Mouse (Mus musculus) CD4-positive, CD25-positive, alpha-beta regulatory T cell, adult 4 months (primary cell): ENCODE results near the gene Lgals4. TPM values are rescaled to one million over a fixed set of nuclear protein-coding genes. Genes with fewer than 3 reads are reported as not detected.
A peak's percentile ranks its signal among the peaks of the same experiment; 100 is the strongest.

Experiments used
- ATAC-seq: one replicate; pipeline ENCODE4 v1.8.0; 2017
- polyA plus RNA-seq, 2 experiments: library from polyadenylated mRNA; unstranded; fragments of 100-300 nt; shearing (Covaris generic); gene quantifications; one replicate each; pipeline ENCODE4 v1.2.1; 2017

The Lgals4 gene
- polyA plus RNA-seq, 2 experiments from 2014 or later = 28.0 to 57.1 TPM

DNA sequence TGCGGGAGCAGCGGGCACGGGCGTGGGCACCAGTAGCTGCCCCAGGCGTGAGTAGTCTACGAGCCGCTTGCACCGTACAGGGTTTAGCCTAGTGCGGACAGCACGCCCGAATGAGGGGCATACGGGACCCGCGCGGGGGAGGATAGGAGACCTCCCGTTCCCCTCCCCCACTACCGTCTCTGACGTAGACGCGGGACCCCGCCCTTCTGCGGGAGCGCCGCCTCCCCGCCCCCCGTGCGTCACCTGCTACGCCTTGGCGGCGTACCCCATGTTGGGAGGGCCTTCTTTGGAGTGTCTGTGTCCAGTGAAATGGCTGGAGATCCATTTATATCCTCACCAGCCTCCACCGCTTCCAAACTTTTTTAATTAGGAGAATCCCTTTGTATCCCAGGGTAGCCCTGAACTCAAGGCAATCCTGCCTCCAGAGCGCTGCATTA lies 24.7 kb upstream of the Lgals4 start:
- ATAC-seq = peak; percentile 53

DNA sequence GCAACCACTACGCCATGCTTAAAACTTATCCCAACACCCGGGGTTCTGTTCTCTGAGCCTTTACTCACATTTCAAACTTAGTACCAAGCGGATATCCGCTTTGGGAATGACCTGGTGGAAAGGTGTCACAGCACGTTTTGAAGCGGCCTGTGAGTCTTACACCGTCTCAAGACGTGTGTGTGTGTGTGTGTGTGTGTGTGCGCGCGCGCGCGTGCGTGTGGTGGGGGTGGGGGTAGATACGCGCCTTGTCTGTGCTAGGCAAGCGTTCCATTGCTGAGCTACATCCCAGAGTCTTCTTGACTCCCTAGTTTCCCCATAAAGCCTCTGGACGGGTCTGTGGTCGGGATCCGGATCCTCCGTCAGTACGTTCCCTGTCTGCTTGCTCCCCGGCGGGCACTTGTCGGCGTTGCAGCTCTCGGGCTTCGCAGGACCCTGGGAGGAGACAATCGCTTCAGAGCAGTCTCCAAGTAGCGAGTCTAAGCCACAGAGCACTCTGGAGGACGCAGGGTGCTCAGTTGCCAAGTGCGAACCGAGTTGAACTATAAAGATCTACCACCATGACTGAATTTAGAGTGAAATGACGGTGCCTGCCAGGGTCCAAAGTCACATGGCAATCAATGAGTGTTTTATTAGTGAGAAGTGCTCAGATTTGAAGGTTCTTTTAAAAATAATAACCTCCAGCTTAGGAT lies 24.1 kb upstream of the Lgals4 start:
- ATAC-seq = peak; percentile 29

DNA sequence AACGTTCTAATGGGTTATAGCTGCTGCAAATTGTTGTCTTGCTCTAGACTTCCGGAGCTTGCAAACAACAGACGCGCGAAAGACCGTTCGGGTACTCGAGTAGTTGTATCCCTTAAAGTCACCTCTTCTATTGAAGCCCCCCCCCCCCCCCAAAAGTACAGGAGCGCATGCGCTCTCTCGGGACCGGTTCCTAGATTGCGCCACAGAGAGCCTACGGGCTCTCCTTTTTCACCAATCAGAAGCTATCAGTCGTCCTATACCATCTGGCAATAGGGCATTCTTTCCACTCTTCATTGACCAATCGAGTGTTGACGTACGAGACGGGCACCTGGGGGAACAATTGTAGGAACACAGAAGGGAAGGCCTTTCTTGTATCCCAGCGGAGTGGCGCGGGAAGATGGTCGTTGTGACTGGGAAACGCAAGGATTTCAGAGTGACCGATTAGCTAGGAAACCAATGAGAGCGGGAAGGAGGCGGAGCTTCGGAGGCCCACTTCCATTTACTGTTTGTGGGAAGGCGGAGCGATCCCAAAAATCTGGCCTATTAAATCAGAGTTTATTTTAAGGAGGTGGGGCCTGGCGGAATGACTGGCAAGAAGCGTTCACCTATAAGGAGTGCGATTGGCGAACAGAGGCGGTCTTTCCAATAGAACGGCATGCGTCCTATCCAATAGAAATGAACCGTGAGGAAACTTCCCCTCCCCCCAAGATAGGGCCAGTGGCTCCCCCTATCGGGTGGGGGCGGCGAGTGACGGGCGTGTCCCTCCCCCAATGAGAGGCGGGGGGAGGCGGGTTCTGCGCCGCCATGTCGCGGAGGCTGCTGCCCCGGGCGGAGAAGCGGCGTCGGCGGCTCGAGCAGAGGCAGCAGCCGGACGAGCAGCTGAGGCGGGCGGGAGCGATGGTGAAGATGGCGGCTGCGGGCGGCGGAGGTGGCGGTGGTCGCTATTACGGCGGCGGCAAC lies 23.3 kb upstream of the Lgals4 start:
- peak; percentile 75 for ATAC-seq

DNA sequence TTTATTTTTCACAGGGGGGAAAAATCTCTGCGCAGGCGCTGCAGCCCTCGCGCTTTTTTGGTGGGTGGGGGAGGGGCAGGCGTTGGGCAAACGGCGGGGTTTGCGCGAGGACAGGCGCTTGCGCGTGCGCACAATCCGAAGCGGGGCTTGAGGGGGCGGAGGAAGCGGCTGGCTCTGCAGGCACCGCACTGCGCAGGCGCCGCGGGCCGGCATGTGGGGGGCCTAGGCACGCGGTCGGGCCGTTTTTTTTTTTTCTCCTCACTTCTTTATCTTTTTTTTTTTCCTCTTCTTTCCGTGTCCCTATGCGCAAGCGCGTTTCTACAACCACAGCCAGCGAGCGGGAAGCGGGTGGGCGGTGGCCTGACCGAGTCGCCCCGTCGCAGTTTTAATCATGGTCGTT lies 22.4 kb upstream of the Lgals4 start:
- peak; percentile 3 for ATAC-seq

DNA sequence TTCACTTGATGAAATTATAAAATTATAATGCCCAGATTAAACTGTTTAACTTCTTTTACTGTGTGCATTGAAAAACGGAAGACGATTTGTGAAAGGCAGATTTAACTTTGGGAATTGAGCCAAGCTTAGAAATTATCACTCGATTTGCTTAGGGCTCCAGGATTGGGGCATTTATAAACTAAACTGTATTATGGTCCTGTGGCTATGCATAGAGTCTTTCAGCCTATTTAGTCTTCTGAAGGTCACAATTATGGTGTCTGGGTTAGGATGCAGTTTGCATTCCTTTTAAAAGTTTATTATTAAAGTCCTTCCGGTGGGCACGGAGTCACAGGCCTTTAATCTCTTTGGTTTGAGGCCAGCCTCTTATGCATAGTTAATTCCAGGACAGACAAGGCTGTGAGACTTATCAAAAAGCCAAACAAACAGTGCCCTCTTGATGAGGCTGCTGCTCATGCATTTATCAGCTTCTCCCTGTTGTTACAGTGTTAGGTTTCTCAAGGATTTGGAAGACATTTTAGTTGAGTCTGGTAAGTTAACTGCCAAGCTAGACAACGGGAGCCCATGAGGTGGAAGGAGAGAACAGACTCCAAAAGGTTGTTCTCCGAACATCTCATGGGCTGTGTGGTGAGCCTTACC lies 21.9 kb upstream of the Lgals4 start:
- no peak for ATAC-seq

- no peak for ATAC-seq
Observed at GRCm38 (mm10) chr7:28812436-28812835, 21.2 kb upstream of the Lgals4 start.

- ATAC-seq = no peak
Observed at GRCm38 (mm10) chr7:28812949-28813348, 20.7 kb upstream of the Lgals4 start.

GRCm38 (mm10) chr7:28814306-28815034 lies 19.2 kb upstream of the Lgals4 start:
- no peak for ATAC-seq

DNA sequence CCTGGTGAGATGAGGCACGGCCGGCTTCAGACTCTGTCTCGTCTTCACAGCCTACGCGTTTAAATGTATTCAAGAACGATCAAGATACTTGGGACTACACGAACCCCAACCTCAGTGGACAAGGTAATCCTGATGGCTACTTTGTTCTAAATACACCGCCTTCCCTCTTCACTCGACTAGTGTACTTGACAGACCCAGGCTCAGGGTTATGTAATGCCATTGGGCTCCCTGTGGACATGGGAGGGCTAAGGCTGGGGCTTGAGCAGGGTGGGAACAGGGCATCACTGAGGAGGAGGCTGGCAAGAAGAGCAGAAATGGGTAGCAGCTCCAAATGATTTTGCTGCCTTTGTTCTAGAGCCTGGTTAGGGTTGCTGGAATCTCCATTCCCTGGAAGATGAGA lies 18.4 kb upstream of the Lgals4 start:
- ATAC-seq = no peak

GRCm38 (mm10) chr7:28816201-28816600 lies 17.5 kb upstream of the Lgals4 start:
- no peak for ATAC-seq

GRCm38 (mm10) chr7:28816920-28817319 lies 16.7 kb upstream of the Lgals4 start:
- ATAC-seq = no peak

DNA sequence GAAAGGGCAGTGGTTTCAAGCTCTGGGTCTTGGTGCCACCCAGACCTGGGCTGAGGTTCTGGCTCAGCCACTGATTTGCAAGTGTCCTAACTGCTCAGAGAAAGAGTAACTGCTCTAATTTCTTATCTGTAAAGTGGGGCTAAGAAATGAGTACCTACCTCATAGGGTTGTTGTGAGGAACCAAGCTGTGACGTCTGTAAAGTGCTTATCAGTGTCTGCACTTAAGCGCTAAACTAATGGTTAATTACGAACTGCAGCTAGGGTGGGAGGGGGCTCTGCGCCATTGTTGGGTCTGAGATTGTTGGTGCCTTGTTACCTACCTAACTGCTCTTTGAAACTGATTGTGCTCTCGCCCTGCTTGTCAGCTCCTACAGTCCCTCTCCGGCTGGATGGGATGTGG lies 16.1 kb upstream of the Lgals4 start:
- no peak for ATAC-seq

GRCm38 (mm10) chr7:28817957-28818356 lies 15.7 kb upstream of the Lgals4 start:
- ATAC-seq = no peak

DNA sequence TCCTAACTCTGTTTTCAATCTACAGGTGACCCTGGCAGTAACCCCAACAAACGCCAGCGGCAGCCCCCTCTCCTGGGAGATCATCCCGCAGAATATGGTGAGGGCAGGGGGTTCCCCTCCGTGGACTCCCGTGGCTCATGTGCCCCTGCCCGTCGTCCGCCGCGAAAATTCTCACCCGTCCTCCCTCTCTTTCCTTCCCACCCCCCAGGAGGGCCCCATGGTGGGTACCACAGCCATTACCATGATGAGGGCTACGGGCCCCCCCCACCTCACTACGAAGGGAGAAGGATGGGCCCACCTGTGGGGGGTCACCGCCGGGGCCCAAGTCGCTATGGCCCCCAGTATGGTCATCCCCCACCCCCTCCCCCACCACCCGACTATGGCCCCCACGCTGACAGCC lies 15.2 kb upstream of the Lgals4 start:
- no peak for ATAC-seq

GRCm38 (mm10) chr7:28818861-28819452 lies 14.7 kb upstream of the Lgals4 start:
- ATAC-seq = no peak

- no peak for ATAC-seq
Observed at GRCm38 (mm10) chr7:28819571-28819970, 14.1 kb upstream of the Lgals4 start.

- ATAC-seq = no peak
Observed at GRCm38 (mm10) chr7:28820358-28821260, 13.0 kb upstream of the Lgals4 start.

- ATAC-seq = peak; percentile 39
Observed at GRCm38 (mm10) chr7:28821261-28821831, 12.3 kb upstream of the Lgals4 start.

DNA sequence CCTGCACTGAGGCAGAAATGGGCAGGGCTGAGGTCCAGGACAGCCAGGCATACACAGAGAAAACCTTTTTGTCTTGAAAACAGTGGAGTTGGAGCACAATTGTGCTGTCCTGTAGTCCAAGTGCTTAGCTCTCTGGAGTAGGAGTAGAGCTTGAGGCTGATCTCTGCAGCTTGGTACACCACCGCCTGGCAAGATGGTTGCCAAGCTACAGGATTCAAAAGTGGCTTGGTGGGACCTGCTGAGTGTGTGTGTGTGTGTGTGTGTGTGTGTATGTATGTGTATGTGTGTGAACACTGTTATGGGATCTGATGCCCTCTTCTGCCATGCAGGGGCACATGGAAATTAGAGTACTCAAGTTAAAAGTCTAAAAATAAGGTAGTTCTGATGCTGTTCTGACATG lies 11.1 kb upstream of the Lgals4 start:
- no peak for ATAC-seq

GRCm38 (mm10) chr7:28822993-28823903 lies 10.4 kb upstream of the Lgals4 start:
- ATAC-seq = no peak
